Mouse (Mus musculus): ENCODE results near the gene Pla1a.

DNA sequence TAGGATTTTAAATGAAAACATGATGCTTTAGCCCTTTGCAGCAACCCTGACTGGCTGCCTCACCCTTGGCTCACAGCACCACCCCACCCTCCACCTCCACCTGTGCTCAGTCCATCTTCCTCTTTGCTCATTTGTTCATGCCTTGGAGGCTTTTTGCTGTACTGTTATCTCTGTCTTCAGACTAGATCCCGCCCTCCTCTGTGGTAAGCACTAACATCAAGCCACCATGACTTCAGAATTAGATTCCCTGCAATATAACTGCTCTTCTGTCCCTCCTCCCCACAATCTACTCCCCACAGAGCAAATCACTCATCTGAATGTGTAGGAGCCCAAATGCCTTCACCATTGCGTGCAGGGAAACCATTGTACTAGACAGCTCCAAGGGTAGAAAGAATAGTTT, 49.3 kb downstream of the Pla1a start:
- TF ChIP-seq POLR2A (IDR thresholded peaks at IDR 0.05; ENCODE audit: insufficient read length, low read depth), result no peak
- TF ChIP-seq SRF (IDR thresholded peaks at IDR 0.05; ENCODE audit: control insufficient read depth, insufficient read length, low read depth), result no peak
- TF ChIP-seq CEBPB (IDR thresholded peaks at IDR 0.05; ENCODE audit: insufficient read depth, poor library complexity, severe bottlenecking), result no peak
- TF ChIP-seq MYOD1 (IDR thresholded peaks at IDR 0.05; ENCODE audit: control insufficient read depth in 1 of 3, insufficient read length in 2 of 3, low read depth in 2 of 3), result no peak
- no peak for TF ChIP-seq MAX (IDR thresholded peaks at IDR 0.05; ENCODE audit: low read depth)
- no peak for TF ChIP-seq E2F4 (IDR thresholded peaks at IDR 0.05; ENCODE audit: insufficient read depth)
- TF ChIP-seq POLR2AphosphoS2 (IDR thresholded peaks at IDR 0.05; ENCODE audit: insufficient read length, low read depth), result no peak
- no peak for TF ChIP-seq USF1 (IDR thresholded peaks at IDR 0.05; ENCODE audit: low read depth)
- no peak for TF ChIP-seq TCF12 (IDR thresholded peaks at IDR 0.05; ENCODE audit: insufficient read depth, poor library complexity, severe bottlenecking)

All from myocyte (in vitro differentiated cells).